Mouse (Mus musculus) kidney, postnatal 25 days (tissue): ENCODE results near the gene Zar1.
A peak's percentile ranks its signal among the peaks of the same experiment; 100 is the strongest.
"Not testable (repeated sequence)": the region's sequence is repeated elsewhere in the genome, so short reads cannot be mapped to it uniquely, and the experiment has no call there.

ENCODE experiments used
- DNase-seq, 2 experiments: peaks; one replicate each; pipeline ENCODE4 v3.0.0; 2021; ENCODE audit warnings: mixed read lengths in 2 of 2

Zar1 gene

GRCm38 (mm10) chr5:72580970-72581332 lies at the start of gene Zar1:
Gene Zar1, minus strand, starts transcription at chr5:72581254.
- not testable (repeated sequence) for DNase-seq

DNA sequence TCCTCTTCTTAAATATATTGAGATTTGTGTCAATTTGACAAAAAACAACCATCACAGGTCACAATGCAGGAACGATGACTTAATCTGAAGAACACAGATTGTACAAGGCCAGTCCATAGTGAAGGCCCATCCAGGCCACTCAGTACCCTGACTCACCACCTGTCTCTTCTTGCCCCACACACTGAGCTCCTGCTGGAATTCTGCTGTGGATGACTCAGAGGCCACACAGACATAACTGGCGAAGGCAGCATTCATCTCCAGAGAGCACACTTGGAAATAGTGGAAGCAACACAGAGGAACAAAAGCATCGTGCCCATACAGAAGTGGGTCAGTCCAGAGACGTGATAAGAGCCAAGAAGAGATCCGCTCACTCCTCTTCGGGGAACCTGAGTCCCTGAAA lies 49.0 kb upstream of the Zar1 start:
- no peak for DNase-seq

DNA sequence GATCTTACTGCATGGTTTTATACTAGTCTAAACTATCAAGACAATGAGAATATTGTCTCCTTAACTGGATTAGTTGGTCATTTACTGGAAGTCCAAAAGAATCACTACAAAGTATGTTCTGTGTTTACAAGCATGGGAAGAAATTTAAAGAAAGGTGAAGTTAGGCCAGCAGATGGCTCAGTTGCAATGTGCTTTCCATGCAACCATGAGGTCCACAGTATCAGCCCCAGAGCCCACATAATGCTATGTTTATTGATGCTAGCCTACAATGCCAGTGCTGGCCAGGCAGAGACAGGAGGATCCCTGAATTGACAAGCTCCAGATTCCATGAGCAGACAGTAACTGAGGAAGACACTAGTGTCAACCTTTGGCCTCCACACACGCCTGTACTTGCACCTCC lies 40.0 kb upstream of the Zar1 start:
- no peak for DNase-seq

- no peak for DNase-seq
These were observed 36.4 kb upstream of the Zar1 start for GRCm38 (mm10) chr5:72617413-72617812.

DNA sequence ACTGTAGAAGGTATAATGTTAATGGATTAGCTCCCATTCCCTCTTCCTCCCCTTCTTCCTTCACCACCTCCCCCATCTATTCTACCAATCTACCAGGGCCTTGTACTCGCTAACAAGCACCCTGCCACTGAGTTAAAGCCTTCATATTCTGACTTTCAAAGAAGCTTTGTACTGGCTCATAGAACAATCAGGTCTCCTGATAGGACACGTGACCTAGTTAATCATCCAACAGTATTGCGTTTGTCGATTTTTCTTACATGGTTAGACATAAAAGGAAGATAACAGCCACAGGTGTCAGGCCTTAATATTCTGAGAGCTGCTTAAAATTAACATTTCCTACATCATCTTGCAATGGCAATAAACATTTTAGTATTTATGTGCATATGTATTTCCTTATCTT lies 22.1 kb upstream of the Zar1 start:
- DNase-seq: no peak

DNA sequence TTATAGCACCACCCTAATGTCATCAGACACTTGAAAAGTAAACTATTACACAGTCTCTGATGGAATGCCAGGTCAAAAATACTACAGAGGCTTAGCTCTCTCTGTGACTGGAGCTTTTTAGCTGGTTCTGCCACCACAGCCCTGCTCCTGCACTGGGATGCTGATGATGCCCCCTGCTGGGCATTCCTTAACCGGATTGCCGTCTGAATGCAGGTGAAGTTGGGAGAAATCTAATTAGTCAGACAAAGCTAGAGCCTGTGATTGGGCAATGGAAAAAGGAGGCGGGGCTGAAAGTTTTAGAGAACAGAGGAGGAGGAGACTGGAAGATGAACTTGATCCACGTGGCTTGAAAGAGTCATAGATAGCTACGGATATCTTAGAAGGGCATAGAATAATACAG lies 20.0 kb upstream of the Zar1 start:
- peak; percentile 82 to 83 for DNase-seq

DNA sequence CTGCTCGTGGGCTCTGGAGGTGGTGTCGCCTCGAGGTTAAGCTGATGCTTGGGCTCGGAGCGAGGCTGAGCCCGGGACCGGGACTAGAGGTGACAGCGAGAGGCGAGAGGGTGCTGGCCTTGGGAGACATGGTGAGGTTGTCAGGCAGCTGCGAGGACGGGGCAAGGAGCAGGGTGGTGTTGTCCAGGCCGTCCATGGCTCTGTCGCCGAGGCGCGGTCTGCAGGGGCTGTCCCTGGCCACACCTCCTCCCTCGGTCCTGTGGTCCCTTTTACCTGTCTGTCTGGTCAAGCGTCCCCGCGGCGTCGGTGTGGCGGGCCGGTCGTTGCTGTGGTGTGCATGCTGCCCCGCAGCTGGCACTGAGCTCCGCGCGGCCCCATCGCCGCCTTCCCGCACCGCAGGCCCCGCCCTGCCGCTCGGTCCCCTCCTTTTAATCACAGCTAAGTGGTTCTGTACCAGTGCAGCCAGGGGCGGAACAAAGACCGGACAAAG lies 6.2 kb upstream of the Zar1 start, which contains the start of gene Gm5868:
TSS of gene Gm5868 (minus strand) at position 360 of the 490 bp plus-strand sequence.
- no peak for DNase-seq

- not testable (repeated sequence) for DNase-seq
These were observed 5.7 kb upstream of the Zar1 start for GRCm38 (mm10) chr5:72586667-72587191.

DNA sequence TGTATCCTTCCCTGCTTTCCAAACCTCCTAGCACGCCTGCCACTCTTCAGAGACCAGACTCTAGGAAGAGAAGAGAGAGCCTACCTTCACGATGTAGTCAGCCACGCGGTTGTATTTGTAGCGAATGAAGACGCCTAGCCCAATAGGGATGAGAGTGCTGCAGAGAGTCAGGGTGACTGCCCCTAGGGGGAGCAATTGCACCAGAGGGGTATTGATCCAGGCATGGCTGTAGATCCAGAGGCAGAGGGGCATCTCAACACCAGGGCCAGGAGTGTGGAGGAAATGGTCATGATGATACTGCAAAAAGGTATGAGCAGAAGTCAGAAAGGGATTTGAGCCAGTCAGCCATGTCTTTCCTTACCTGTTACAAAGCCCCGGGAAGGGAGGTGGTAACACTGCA lies 5.1 kb upstream of the Zar1 start:
- DNase-seq: not testable (repeated sequence)

DNA sequence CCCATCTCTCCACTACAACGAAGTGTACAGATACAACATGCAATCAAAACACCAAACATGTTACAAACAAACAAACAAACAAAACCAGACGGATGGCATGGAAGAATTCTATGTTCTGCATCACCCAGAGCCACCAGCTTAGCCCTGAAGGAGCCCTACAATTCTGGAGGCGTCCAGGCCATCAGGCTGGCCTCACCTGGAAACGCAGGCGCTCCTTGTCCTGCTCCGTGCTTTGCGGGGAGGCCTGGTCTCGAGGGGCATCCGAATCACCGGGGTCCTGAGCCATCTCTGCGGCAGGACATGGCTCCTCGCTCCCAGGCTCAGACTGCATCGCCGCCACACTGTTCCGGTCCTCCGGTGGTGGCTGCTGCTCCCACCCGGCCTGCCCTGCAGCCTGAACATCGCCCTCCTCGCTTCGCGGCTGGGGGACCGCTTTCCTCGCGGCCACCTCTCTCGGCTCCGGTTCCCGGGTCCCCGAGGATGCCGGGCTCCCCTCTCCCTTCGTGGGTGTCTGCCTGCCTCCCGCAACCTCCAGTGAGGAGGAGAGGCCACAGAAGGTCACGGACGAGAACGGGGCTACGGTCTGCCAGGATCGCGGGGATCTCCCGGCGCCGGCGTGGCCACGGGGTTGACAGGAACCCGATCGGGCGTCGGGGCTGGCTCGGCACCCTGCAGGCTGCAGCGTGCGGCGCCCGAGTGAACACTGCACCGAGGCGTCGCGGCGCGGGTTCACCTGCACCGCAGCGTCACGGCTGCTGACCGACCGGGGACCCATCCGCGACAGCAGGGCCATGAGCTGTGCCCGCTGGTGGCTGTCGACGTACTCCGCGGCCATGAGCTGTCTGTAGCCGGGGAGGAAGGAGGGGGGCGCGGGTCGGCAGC lies 725 bp downstream of the Zar1 start:
- DNase-seq: peak in 1 of 2 experiments; percentile 37

GRCm38 (mm10) chr5:72579599-72579998 lies 1.5 kb downstream of the Zar1 start:
- DNase-seq: not testable (repeated sequence)

DNA sequence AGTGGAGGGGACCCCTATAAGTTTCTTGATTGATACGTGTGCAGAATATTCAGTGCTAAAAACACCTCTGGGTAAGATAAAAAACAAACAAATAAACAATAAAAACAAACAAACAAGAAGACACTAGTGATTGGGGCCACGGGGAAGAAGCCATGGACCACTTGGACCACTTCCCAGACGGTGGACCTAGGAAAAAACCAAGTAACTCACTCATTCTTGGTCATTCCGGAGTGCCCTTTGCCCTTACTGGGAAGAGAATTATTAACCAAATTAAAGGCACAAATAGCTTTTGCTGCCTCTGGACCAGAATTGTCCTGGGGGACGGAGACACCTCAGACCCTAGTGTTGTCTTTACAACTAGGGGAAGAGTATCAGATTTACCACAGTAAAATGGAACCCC lies 15.4 kb downstream of the Zar1 start:
- peak; percentile 67 to 69 for DNase-seq

GRCm38 (mm10) chr5:72563183-72563582 lies 17.9 kb downstream of the Zar1 start:
- DNase-seq: not testable (repeated sequence)

GRCm38 (mm10) chr5:72560976-72561628 lies 20.0 kb downstream of the Zar1 start:
- no peak for DNase-seq

DNA sequence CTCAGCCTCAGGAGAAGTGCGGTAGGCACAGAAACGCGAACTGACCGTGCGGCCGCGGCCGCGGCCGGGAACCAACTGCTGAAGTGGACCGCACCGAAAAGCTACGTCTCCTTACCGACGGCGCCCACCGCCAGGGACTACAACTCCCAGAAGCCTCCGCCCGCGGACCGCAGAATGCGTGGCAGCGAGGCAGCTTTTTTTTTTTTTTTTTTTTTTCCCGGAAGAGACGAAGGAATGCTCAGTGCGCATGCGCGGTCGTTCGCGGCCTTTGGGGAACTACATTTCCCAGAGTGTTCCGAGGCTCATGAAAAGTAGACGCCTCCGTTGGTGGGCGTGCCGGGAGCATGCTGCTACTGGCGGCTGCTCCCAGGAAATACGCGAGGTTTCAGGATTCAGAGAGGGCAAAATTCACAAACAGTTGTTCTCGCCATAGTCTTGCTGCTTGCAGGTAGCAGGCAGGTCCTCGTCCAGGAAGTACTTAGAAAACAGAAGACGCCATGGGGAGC lies 21.5 kb downstream of the Zar1 start, which contains the start of gene Nfxl1:
TSS of gene Nfxl1 (minus strand) at position 141 of the 506 bp plus-strand sequence.
- DNase-seq: peak; percentile 99

- DNase-seq: no peak
These were observed 22.1 kb downstream of the Zar1 start for GRCm38 (mm10) chr5:72558716-72559526.

DNA sequence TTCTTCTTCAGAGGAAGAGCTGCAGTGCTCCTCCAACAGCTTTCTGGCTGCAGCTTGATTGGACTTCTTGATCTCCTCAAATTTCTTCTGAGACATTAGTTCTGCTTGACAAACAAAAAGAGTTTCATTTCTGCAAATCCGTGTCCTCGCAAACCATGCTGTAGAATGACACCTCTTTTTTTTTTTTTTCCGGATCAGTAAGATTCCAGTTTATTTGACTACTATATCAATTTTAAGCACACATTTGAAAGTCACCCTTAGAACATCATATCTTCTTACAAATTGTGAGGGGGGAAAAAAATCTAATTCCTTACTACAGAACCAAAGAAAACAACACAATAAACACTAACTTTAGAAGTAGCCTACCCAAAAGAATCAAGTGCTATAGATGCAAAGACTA lies 24.8 kb downstream of the Zar1 start:
- no peak for DNase-seq

DNA sequence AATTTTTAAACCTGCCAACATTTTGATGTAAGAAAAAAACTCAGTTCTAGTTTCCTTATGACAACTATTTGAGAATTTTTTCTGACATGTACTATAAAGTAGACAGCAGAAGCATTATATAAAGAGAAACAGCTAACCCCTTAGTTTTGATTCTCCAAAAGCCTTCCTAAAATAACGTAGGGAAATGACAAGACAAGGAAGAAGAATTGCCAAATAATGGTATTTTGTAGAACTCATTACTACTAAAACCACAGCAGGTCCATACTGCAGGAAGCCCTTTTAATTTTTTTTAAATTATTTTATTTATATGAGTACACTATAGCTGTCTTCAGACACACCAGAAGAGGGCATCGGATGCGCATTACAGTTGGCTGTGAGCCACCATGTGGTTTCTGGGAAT lies 29.8 kb downstream of the Zar1 start:
- DNase-seq: no peak

DNA sequence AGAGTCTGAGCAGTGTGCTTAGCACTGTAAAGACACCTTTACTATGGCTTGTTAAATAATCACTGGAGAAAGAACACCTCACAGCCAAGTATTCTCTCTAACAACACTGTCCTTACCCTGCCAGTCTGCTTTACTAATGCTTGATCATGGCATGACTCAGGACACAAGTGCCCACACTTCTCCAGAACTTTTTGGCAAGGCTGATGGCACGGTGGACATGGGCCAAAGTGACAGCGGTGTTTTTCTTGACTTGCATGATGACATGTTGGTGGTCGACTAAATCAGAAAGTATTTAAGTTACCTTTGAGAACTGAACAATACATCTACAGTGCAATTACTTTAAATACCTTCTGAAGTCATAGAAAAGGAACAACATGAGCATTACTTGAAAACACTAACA lies 52.2 kb downstream of the Zar1 start:
- DNase-seq: no peak
